Comparison of ENCODE assay signal across 9 mouse cellular contexts in genomic region chr11:78182450-78182849, GRCm38 (mm10). TPM values are rescaled to one million over a fixed set of nuclear protein-coding genes. Genes with fewer than 3 reads are reported as not detected.
DNase-seq lines count a peak whose midpoint lies in the region; ATAC-seq and TF ChIP-seq lines count a peak whose summit lies in the region.
"Had no signal": no experiment of that assay in that cellular context is flagged by ENCODE, and none has a peak within 500 bp of the region (broad histone marks: within the 10 kb centered on the region; RNA-seq: fewer than 3 reads in every experiment).

No protein-coding gene starts in this region.

- no peak for TF ChIP-seq CTCF in heart, postnatal 0 days (IDR thresholded peaks at IDR 0.05; ENCODE audit: low read depth)
- no peak for TF ChIP-seq CTCF in MEL (IDR thresholded peaks at IDR 0.05 in 2 of 3, conservative IDR thresholded peaks at IDR 0.05 in 1 of 3; ENCODE audit: control insufficient read depth in 1 of 3, insufficient read depth in 1 of 3, low read depth in 2 of 3, low read length in 3 of 3, poor library complexity in 1 of 3, severe bottlenecking in 1 of 3)

- no peak for TF ChIP-seq EP300 in heart, postnatal 0 days (IDR thresholded peaks at IDR 0.05; ENCODE audit: low read depth)
- TF ChIP-seq EP300 in MEL (IDR thresholded peaks at IDR 0.05; ENCODE audit: low read depth in 1 of 2, low read length in 2 of 2), result no peak

- H3K4me3 ChIP-seq in heart, postnatal 0 days (ENCODE audit: low read depth, low read length), result peak overlapping the region; percentile 94
- H3K4me3 ChIP-seq in MEL (ENCODE audit: control insufficient read depth in 1 of 2, insufficient read depth in 1 of 2, low read depth in 2 of 2, low read length in 2 of 2), result peak overlapping the region; percentile 62 to 72
- H3K4me3 ChIP-seq in hindbrain, embryonic 12.5 days, result peak overlapping the region; percentile 76
- H3K4me3 ChIP-seq in midbrain, embryonic 11.5 days (ENCODE audit: low read depth, low read length), result peak overlapping the region; percentile 94

- TF ChIP-seq RAD21 in MEL (IDR thresholded peaks at IDR 0.05; ENCODE audit: low read depth, low read length), result no peak

- ATAC-seq in heart, postnatal 0 days (ENCODE audit: insufficient read depth, low read depth), result no peak
- ATAC-seq in hindbrain, embryonic 12.5 days (ENCODE audit: low FRiP score), result no peak
- no peak for ATAC-seq in midbrain, embryonic 11.5 days (ENCODE audit: low FRiP score)
- ATAC-seq in CD4-positive, CD25-positive, alpha-beta regulatory T cell, adult 4 months, result no peak

- H3K9me3 ChIP-seq in heart, postnatal 0 days (replicated peaks; ENCODE audit: control insufficient read depth, low read length), result no peaks in the 10 kb centered on the region
- H3K9me3 ChIP-seq in MEL (replicated peaks; ENCODE audit: insufficient read depth, low read length), result no peaks in the 10 kb centered on the region
- no peaks in the 10 kb centered on the region for H3K9me3 ChIP-seq in hindbrain, embryonic 12.5 days (replicated peaks)
- no peaks in the 10 kb centered on the region for H3K9me3 ChIP-seq in midbrain, embryonic 11.5 days (ENCODE audit: control insufficient read depth, low read length)

- DNase-seq in heart, postnatal 0 days (ENCODE audit: low spot score), result no peak
- no peak for DNase-seq in heart, postnatal 25 days (ENCODE audit: low spot score)
- peak; percentile 67 for DNase-seq in MEL (ENCODE audit: low read depth, low spot score)
- no peak for DNase-seq in midbrain, embryonic 11.5 days (ENCODE audit: low spot score, missing footprints)
- DNase-seq in spleen, postnatal 4 days (ENCODE audit: low spot score in 2 of 2), result no peak
- no peak for DNase-seq in layer of hippocampus, postnatal 36 days
- DNase-seq: retina, postnatal 1 day had no signal

- WGBS in heart, postnatal 0 days, result 3% methylated on average over 7 of the region's 7 CpGs
- WGBS in hindbrain, embryonic 12.5 days, result 10% methylated on average over 7 of the region's 7 CpGs
- WGBS in midbrain, embryonic 11.5 days, result 12% methylated on average over 7 of the region's 7 CpGs

- intact Hi-C loops in heart, postnatal 25 days (cut with DNase I), result loop anchor here (10.0 kb wide), 1 partner anchor 358 kb away; no protein-coding TSS in a partner anchor

- peak overlapping the region; percentile 84 for H3K9ac ChIP-seq in heart, postnatal 0 days (replicated peaks; ENCODE audit: low read depth, low read length)
- peak overlapping the region; percentile 91 for H3K9ac ChIP-seq in MEL (ENCODE audit: control insufficient read depth, low read depth, low read length, poor library complexity, severe bottlenecking)
- peak overlapping the region; percentile 92 for H3K9ac ChIP-seq in hindbrain, embryonic 12.5 days
- H3K9ac ChIP-seq in midbrain, embryonic 11.5 days (ENCODE audit: low read length), result peak overlapping the region; percentile 95

- H3K79me2 ChIP-seq in MEL (ENCODE audit: control insufficient read depth, insufficient read depth, low read length, poor library complexity), result peaks cover 32% of the 10 kb centered on the region

- peaks cover 29% of the 10 kb centered on the region for H3K36me3 ChIP-seq in heart, postnatal 0 days (replicated peaks; ENCODE audit: control insufficient read depth, insufficient read depth, low read length)
- H3K36me3 ChIP-seq in MEL (ENCODE audit: control insufficient read depth in 1 of 2, insufficient read depth in 2 of 2, low read length in 2 of 2), result peaks cover 12 to 34% of the 10 kb centered on the region in 2 experiments
- H3K36me3 ChIP-seq in hindbrain, embryonic 12.5 days, result peaks cover 22% of the 10 kb centered on the region
- peaks cover 13% of the 10 kb centered on the region for H3K36me3 ChIP-seq in midbrain, embryonic 11.5 days (ENCODE audit: control insufficient read depth, insufficient read depth, low read length)

- H3K27me3 ChIP-seq in heart, postnatal 0 days (ENCODE audit: control insufficient read depth, insufficient read depth, low read length), result no peaks in the 10 kb centered on the region
- no peaks in the 10 kb centered on the region for H3K27me3 ChIP-seq in MEL (ENCODE audit: control insufficient read depth in 1 of 2, insufficient read depth in 2 of 2, low read length in 2 of 2)
- no peaks in the 10 kb centered on the region for H3K27me3 ChIP-seq in hindbrain, embryonic 12.5 days
- H3K27me3 ChIP-seq in midbrain, embryonic 11.5 days (ENCODE audit: control insufficient read depth, insufficient read depth, low read length), result no peaks in the 10 kb centered on the region

- peak overlapping the region; percentile 90; the same call in 1 of the 2 replicates for H3K27ac ChIP-seq in heart, postnatal 0 days (ENCODE audit: low read depth)
- H3K27ac ChIP-seq in MEL (ENCODE audit: control insufficient read depth, low read depth, low read length), result peak overlapping the region; percentile 89
- H3K27ac ChIP-seq in hindbrain, embryonic 12.5 days, result peak overlapping the region; percentile 95
- H3K27ac ChIP-seq in midbrain, embryonic 11.5 days (ENCODE audit: low read depth, low read length), result no peak overlapping the region

- no peak; a peak in 1 of 4 replicates for TF ChIP-seq POLR2A in MEL (IDR thresholded peaks at IDR 0.05; ENCODE audit: control insufficient read depth in 1 of 2, insufficient read depth in 1 of 2, low read depth in 1 of 2, low read length in 2 of 2, poor library complexity in 1 of 2)

- H3K4me1 ChIP-seq in heart, postnatal 0 days (ENCODE audit: control insufficient read depth, insufficient read depth), result peaks cover 13% of the 10 kb centered on the region
- H3K4me1 ChIP-seq in MEL (ENCODE audit: control insufficient read depth in 1 of 2, insufficient read depth in 2 of 2, low read length in 2 of 2), result peaks cover 4 to 16% of the 10 kb centered on the region in 2 experiments; a peak in 3 of 4 replicates
- peaks cover 46% of the 10 kb centered on the region for H3K4me1 ChIP-seq in hindbrain, embryonic 12.5 days
- peaks cover 34% of the 10 kb centered on the region for H3K4me1 ChIP-seq in midbrain, embryonic 11.5 days (ENCODE audit: control insufficient read depth, insufficient read depth, low read length)

- peak overlapping the region; percentile 83 for H3K4me2 ChIP-seq in heart, postnatal 0 days (ENCODE audit: low read depth, low read length)
- H3K4me2 ChIP-seq in hindbrain, embryonic 12.5 days (replicated peaks), result peak overlapping the region; percentile 76
- H3K4me2 ChIP-seq in midbrain, embryonic 11.5 days, result peak overlapping the region; percentile 77

RNA-seq across cellular contexts. Expression of gene Rpl23a, which starts 0.9 kb away (rescaled TPM):
- 473 and 508 TPM in 2 replicates for total RNA-seq in heart, postnatal 0 days (2014; rRNA removed; ENCODE audit: low replicate concordance)
- 719 and 776 TPM in 2 replicates for polyA plus RNA-seq in heart, postnatal 0 days (2015; fragmentation: Nextera tagmentation; extraction: Ambion mirVana)
- total RNA-seq in heart, postnatal 25 days (2021), result 100 to 1,000 TPM; 776 to 853 TPM
- total RNA-seq in MEL (2012; rRNA removed), result 3,920 and 4,112 TPM in 2 replicates
- 1,000 to 10,000 TPM in 1 of 2 experiments, not detected in 1; 2,892 TPM for polyA plus RNA-seq in MEL (2012; ENCODE audit: insufficient read depth in 1 of 2, insufficient read length in 2 of 2, low read depth in 1 of 2, low replicate concordance in 2 of 2, missing spikeins in 1 of 2)
- polyA plus RNA-seq in hindbrain, embryonic 12.5 days (2016; fragmentation: Nextera tagmentation; extraction: Ambion mirVana), result 894 and 983 TPM in 2 replicates
- 1,223 and 1,245 TPM in 2 replicates for polyA plus RNA-seq in midbrain, embryonic 11.5 days (2014; fragmentation: Nextera tagmentation; extraction: Ambion mirVana)
- polyA plus RNA-seq in CD4-positive, CD25-positive, alpha-beta regulatory T cell, adult 4 months (2017; shearing (Covaris generic)), result 1,000 to 10,000 TPM; 3,408 to 3,991 TPM
- 100 to 1,000 TPM; 714 to 715 TPM for total RNA-seq in layer of hippocampus, postnatal 36 days (2021)

RNA-seq across cellular contexts. Expression of gene Rab34, which starts 5.8 kb away (rescaled TPM):
- total RNA-seq in heart, postnatal 0 days (2014; rRNA removed; ENCODE audit: low replicate concordance), result 55.1 and 57.5 TPM in 2 replicates
- 37.1 and 39.7 TPM in 2 replicates for polyA plus RNA-seq in heart, postnatal 0 days (2015; fragmentation: Nextera tagmentation; extraction: Ambion mirVana)
- total RNA-seq in heart, postnatal 25 days (2021), result 10 to 100 TPM; 11.2 to 12.2 TPM
- total RNA-seq in MEL (2012; rRNA removed), result 20.8 TPM in 2 replicates
- 10 to 100 TPM in 1 of 2 experiments, not detected in 1; 42.9 TPM for polyA plus RNA-seq in MEL (2012; ENCODE audit: insufficient read depth in 1 of 2, insufficient read length in 2 of 2, low read depth in 1 of 2, low replicate concordance in 2 of 2, missing spikeins in 1 of 2)
- polyA plus RNA-seq in hindbrain, embryonic 12.5 days (2016; fragmentation: Nextera tagmentation; extraction: Ambion mirVana), result 75.2 and 81.0 TPM in 2 replicates
- polyA plus RNA-seq in midbrain, embryonic 11.5 days (2014; fragmentation: Nextera tagmentation; extraction: Ambion mirVana), result 54.7 and 55.1 TPM in 2 replicates
- polyA plus RNA-seq in CD4-positive, CD25-positive, alpha-beta regulatory T cell, adult 4 months (2017; shearing (Covaris generic)), result not detected
- total RNA-seq in layer of hippocampus, postnatal 36 days (2021), result 10 to 100 TPM; 26.8 to 28.5 TPM

RNA-seq across cellular contexts. Expression of gene Tlcd1, which starts 5.9 kb away (rescaled TPM):
- total RNA-seq in heart, postnatal 0 days (2014; rRNA removed; ENCODE audit: low replicate concordance), result 19.9 and 24.1 TPM in 2 replicates
- polyA plus RNA-seq in heart, postnatal 0 days (2015; fragmentation: Nextera tagmentation; extraction: Ambion mirVana), result 15.1 and 16.8 TPM in 2 replicates
- 1 to 10 TPM; 5.5 to 7.2 TPM for total RNA-seq in heart, postnatal 25 days (2021)
- total RNA-seq in MEL (2012; rRNA removed), result 16.2 and 28.3 TPM in 2 replicates
- 10 to 100 TPM in 1 of 2 experiments, not detected in 1; 23.3 TPM for polyA plus RNA-seq in MEL (2012; ENCODE audit: insufficient read depth in 1 of 2, insufficient read length in 2 of 2, low read depth in 1 of 2, low replicate concordance in 2 of 2, missing spikeins in 1 of 2)
- polyA plus RNA-seq in hindbrain, embryonic 12.5 days (2016; fragmentation: Nextera tagmentation; extraction: Ambion mirVana), result 9.4 and 10.2 TPM in 2 replicates
- 7.9 and 8.5 TPM in 2 replicates for polyA plus RNA-seq in midbrain, embryonic 11.5 days (2014; fragmentation: Nextera tagmentation; extraction: Ambion mirVana)
- polyA plus RNA-seq in CD4-positive, CD25-positive, alpha-beta regulatory T cell, adult 4 months (2017; shearing (Covaris generic)), result 1 to 10 TPM; 2.9 to 3.6 TPM
- 10 to 100 TPM; 22.3 to 24.0 TPM for total RNA-seq in layer of hippocampus, postnatal 36 days (2021)

RNA-seq across cellular contexts. Expression of gene Nek8, which starts 6.0 kb away (rescaled TPM):
- 24.6 and 27.2 TPM in 2 replicates for total RNA-seq in heart, postnatal 0 days (2014; rRNA removed; ENCODE audit: low replicate concordance)
- polyA plus RNA-seq in heart, postnatal 0 days (2015; fragmentation: Nextera tagmentation; extraction: Ambion mirVana), result 8.1 and 9.1 TPM in 2 replicates
- total RNA-seq in heart, postnatal 25 days (2021), result 1 to 10 TPM; 2.5 to 2.6 TPM
- 6.0 and 7.5 TPM in 2 replicates for total RNA-seq in MEL (2012; rRNA removed)
- 10 to 100 TPM in 1 of 2 experiments, not detected in 1; 10.1 TPM for polyA plus RNA-seq in MEL (2012; ENCODE audit: insufficient read depth in 1 of 2, insufficient read length in 2 of 2, low read depth in 1 of 2, low replicate concordance in 2 of 2, missing spikeins in 1 of 2)
- polyA plus RNA-seq in hindbrain, embryonic 12.5 days (2016; fragmentation: Nextera tagmentation; extraction: Ambion mirVana), result 10.7 and 12.9 TPM in 2 replicates
- polyA plus RNA-seq in midbrain, embryonic 11.5 days (2014; fragmentation: Nextera tagmentation; extraction: Ambion mirVana), result 6.4 and 7.1 TPM in 2 replicates
- polyA plus RNA-seq in CD4-positive, CD25-positive, alpha-beta regulatory T cell, adult 4 months (2017; shearing (Covaris generic)), result 10 to 100 TPM; 10.4 to 12.2 TPM
- 1 to 10 TPM; 2.4 to 2.5 TPM for total RNA-seq in layer of hippocampus, postnatal 36 days (2021)

RNA-seq across cellular contexts. Expression of gene Proca1, which starts 10.7 kb away (rescaled TPM):
- not detected in 2 replicates for total RNA-seq in heart, postnatal 0 days (2014; rRNA removed; ENCODE audit: low replicate concordance)
- 2.1 and 3.2 TPM in 2 replicates for polyA plus RNA-seq in heart, postnatal 0 days (2015; fragmentation: Nextera tagmentation; extraction: Ambion mirVana)
- total RNA-seq in heart, postnatal 25 days (2021), result 1 to 10 TPM in 1 of 2 experiments, under 1 TPM in 1; 0.31 to 1.1 TPM
- total RNA-seq in MEL (2012; rRNA removed), result 0.15 and 0.16 TPM in 2 replicates
- under 1 TPM in 1 of 2 experiments, not detected in 1; 0.54 TPM for polyA plus RNA-seq in MEL (2012; ENCODE audit: insufficient read depth in 1 of 2, insufficient read length in 2 of 2, low read depth in 1 of 2, low replicate concordance in 2 of 2, missing spikeins in 1 of 2)
- 2.8 and 3.0 TPM in 2 replicates for polyA plus RNA-seq in hindbrain, embryonic 12.5 days (2016; fragmentation: Nextera tagmentation; extraction: Ambion mirVana)
- 0.99 and 1.0 TPM in 2 replicates for polyA plus RNA-seq in midbrain, embryonic 11.5 days (2014; fragmentation: Nextera tagmentation; extraction: Ambion mirVana)
- 1 to 10 TPM; 2.2 to 6.0 TPM for polyA plus RNA-seq in CD4-positive, CD25-positive, alpha-beta regulatory T cell, adult 4 months (2017; shearing (Covaris generic))
- total RNA-seq in layer of hippocampus, postnatal 36 days (2021), result 1 to 10 TPM; 3.6 to 5.7 TPM

Comparison
In these comparisons a context has a peak if more than half of its experiments do, and no peak if none do; other contexts are left out.
1. RNA of gene Rab34, which starts 5.8 kb away (polyA plus RNA-seq): 75.2 to 81.0 TPM in hindbrain, embryonic 12.5 days, 54.7 to 55.1 TPM in midbrain, embryonic 11.5 days, 42.9 TPM in MEL and 37.1 to 39.7 TPM in heart, postnatal 0 days; not detected in CD4-positive, CD25-positive, alpha-beta regulatory T cell, adult 4 months; every median in the first group is over 10 times any median in the second.
2. Peak in every context shown above with its lines, with median percentiles within 50 percentile points of each other: H3K4me2 ChIP-seq, H3K4me3 ChIP-seq and H3K9ac ChIP-seq.